Mouse (Mus musculus) retina, adult 2 months (tissue): ENCODE data around the gene Zdhhc25.
A peak's percentile ranks its signal among the peaks of the same experiment; 100 is the strongest.

ENCODE experiments used
- DNase-seq: peaks from one replicate; pipeline ENCODE4 v3.0.0-alpha.2; 2012; ENCODE audit warnings: low read depth, low spot score

Zdhhc25 gene

DNA sequence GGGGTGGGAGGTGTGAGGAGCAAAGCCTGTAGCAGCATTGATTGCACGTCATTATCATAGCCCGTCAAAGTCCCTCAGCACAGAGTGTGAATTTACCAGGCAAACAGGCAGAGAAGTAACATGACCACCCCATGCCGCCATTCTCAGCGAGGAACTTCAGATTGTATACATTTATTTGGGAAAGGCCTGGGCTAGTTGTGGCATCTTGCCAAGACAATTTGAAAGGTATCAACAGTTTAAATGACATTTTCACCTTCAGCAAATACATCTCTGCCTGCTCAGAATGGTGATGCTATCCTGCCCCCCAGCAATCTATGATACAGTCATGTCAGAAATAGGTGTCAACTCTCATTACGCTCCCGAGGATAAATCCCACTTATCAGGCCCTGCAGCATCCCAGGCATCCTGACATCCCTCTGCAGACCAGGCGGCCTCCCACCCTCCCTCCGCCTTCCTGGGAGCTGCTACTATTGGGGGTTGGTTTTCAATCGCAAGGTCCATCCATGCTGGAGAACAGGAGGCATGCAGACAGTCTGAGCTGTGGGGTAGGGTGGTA lies 28.8 kb downstream of the Zdhhc25 start:
- no peak for DNase-seq

DNA sequence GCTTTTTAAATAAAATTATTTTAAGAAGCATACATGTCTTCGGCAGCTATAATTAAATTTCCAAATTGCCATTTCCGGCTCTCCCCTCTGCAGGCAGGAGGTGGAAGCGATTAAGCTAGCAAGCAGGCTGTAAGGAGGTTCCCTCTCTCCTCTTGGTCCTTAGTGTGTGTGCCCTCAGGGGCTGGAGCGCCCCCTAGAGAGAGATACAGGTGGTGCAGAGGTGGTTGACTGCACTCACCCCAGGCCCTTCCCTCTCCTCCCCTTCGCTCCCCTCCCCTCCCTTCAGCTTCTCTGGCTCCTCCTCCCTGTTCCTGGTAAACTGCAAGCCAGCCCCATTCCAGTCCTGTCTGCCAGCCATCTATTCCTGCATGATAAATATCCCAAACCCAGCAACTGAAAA lies 35.1 kb downstream of the Zdhhc25 start:
- no peak for DNase-seq

DNA sequence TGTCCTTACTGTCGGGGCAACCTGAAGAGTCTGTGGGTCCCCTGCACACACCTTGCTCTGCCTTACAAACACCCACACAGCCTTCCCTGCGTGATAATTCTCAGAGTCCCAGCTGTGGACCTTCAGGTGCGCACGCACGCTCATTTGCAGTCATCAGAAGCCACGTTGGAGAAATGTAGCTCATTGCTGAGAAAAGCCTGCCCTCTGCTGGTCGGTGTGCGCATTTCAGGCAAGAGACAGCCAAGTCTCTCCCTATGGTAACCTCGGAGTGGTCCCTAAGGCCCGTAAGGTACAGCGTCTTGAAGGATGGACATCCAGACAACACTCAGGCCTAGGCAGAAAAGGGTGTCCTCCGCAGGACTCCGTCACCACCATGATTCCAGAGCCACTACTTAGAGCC lies 50.9 kb downstream of the Zdhhc25 start:
- DNase-seq, result peak; percentile 23
